Mouse (Mus musculus) hindbrain, embryonic 15.5 days (tissue): ENCODE measurements around the gene Mindy4. TPM values are rescaled to one million over a fixed set of nuclear protein-coding genes. Genes with fewer than 3 reads are reported as not detected.
A peak's percentile ranks its signal among the peaks of the same experiment; 100 is the strongest.
"Not testable (repeated sequence)": the region's sequence is repeated elsewhere in the genome, so short reads cannot be mapped to it uniquely, and the experiment has no call there.

Experiments
- ATAC-seq: fragments of 200-750 bp; cut with Nextera tagmentation; 2 replicates; pipeline ENCODE4 v1.8.0; 2017; ENCODE audit warnings: low read depth, moderate number of reproducible peaks, moderate TSS enrichment; ENCODE audit not compliant: low FRiP score
- H3K27ac ChIP-seq: fragments of 300-500 bp; sonication (generic); replicated peaks from 2 replicates; pipeline ENCODE4 v1.5.1; 2015; ENCODE audit warnings: mild to moderate bottlenecking, inconsistent platforms
- H3K27me3 ChIP-seq: fragments of 300-500 bp; sonication (generic); 2 replicates; pipeline ENCODE4 v1.6.1; 2015; ENCODE audit warnings: control low read depth, inconsistent platforms
- H3K36me3 ChIP-seq: fragments of 300-500 bp; sonication (generic); 2 replicates; pipeline ENCODE4 v1.6.1; 2015; ENCODE audit warnings: control low read depth, inconsistent platforms
- H3K4me1 ChIP-seq: fragments of 300-500 bp; sonication (generic); replicated peaks from 2 replicates; pipeline ENCODE4 v1.6.1; 2015; ENCODE audit warnings: control low read depth, inconsistent platforms
- H3K4me2 ChIP-seq: fragments of 300-500 bp; sonication (generic); 2 replicates; pipeline ENCODE4 v1.6.1; 2015; ENCODE audit warnings: moderate library complexity, mild to moderate bottlenecking, inconsistent platforms
- H3K4me3 ChIP-seq: fragments of 300-500 bp; sonication (generic); 2 replicates; pipeline ENCODE4 v1.5.1; 2015; ENCODE audit warnings: mild to moderate bottlenecking, inconsistent platforms
- H3K9ac ChIP-seq: fragments of 300-500 bp; sonication (generic); 2 replicates; pipeline ENCODE4 v1.6.1; 2015; ENCODE audit warnings: inconsistent platforms
- H3K9me3 ChIP-seq: fragments of 300-500 bp; sonication (generic); 2 replicates; pipeline ENCODE4 v1.6.1; 2016; ENCODE audit warnings: control low read depth, inconsistent platforms
- WGBS: fragments of 180-500 bp; shearing (Covaris S2); methylation state at CpG from one replicate; pipeline ENCODE4 v1.1.7; 2015; 5-methylcytosine and 5-hydroxymethylcytosine counted together
- polyA plus RNA-seq: library from polyadenylated mRNA; unstranded; fragments of >200 nt; fragmentation: Nextera tagmentation; extraction: Ambion mirVana; gene quantifications from 2 replicates; pipeline ENCODE4 v1.2.1, GENCODE M21; 2015

The Mindy4 gene
- polyA plus RNA-seq, 1 experiment from 2014 or later = 11.1 TPM

DNA sequence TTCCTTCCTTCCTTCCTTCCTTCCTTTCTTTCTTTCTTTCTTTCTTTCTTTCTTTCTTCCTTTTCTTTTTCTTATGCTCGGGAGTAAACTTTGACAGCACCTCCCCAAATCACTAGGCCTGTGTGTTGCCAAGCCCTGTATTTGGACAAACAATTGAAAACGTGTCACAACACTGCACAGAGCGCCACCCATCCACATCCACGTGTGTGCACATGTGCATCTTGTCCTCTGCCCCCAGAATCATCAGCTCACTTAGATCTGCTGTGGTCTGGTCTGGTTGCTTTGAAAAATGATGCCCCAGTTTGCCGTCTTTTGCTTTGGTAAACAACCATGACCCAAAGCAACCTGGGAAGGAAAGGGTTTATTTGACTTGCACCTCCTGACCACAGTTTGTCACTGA lies 27.3 kb upstream of the Mindy4 start:
- Histone ChIP-seq H3K27me3 (peaks cover 16% of the 10 kb centered on the region; the same call in 1 of the 2 replicates), H3K4me3 (no peak overlapping the region), H3K9ac (no peak overlapping the region), H3K4me2 (no peak overlapping the region), H3K9me3 (no peaks in the 10 kb centered on the region), H3K4me1 (no peaks in the 10 kb centered on the region), H3K27ac (no peak overlapping the region), H3K36me3 (no peaks in the 10 kb centered on the region)
- no peak for ATAC-seq
- WGBS = 65% methylated on average over 5 of the region's 5 CpGs

DNA sequence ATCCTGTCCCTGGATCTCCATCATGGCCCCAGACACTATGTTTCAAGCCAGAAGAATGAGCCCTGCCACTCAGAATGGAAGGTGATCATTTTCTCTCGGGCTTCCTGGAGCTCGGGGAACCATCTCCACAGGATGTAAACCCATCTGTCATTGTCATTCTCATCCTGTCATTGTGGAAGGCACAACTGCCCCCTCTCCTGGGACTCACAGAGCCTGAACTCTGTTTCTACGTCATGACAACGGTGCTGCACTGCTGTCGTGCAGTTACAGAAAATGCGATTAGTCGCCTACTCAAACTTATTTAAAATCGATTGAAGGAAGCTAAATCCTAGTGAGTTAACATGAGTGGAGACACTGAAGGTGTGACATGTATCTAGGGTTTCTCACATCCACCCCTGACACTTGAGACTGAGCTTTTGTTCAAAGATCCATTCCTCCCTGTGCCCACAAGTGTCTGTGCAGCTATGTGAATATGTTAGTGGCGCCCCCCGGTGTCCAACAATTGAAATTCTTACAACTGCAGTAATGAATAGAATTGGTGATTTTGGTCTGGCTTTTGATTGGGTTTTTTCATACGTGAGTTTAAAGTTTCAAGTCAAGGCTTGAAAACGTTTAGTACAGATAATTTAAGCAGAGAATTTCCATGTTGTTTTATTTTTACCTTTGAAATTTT lies 26.0 kb upstream of the Mindy4 start:
- H3K27ac ChIP-seq = no peak overlapping the region
- 28% methylated on average over 12 of the region's 12 CpGs for WGBS
- peaks cover 11% of the 10 kb centered on the region; the same call in 1 of the 2 replicates for H3K27me3 ChIP-seq
- no peak overlapping the region for H3K4me3 ChIP-seq
- no peak overlapping the region for H3K9ac ChIP-seq
- no peaks in the 10 kb centered on the region for H3K4me1 ChIP-seq
- no peaks in the 10 kb centered on the region for H3K36me3 ChIP-seq
- no peak for ATAC-seq
- no peaks in the 10 kb centered on the region for H3K9me3 ChIP-seq
- no peak overlapping the region for H3K4me2 ChIP-seq

DNA sequence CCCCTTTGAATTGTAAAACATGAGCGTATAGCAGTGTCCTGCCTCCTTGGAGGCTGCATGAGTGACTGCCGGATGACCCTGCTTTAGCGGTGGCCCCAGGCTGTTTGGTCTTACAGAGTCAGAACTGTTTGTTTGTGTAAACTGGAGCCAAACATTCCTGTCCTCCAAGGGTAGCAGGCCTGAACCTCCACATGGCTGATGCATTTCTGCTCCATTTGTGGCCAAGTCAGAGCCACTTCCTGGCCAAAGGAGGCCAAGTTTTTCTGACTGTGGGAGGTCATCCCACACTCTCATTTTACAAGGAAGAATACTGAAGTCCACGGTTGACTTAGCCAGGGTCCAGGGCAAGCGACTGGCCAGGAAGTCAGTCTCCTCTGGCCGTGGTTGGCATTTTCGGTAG lies 23.6 kb upstream of the Mindy4 start:
- Histone ChIP-seq H3K4me2 (no peak overlapping the region), H3K27ac (no peak overlapping the region), H3K9me3 (no peaks in the 10 kb centered on the region), H3K4me1 (no peaks in the 10 kb centered on the region), H3K36me3 (no peaks in the 10 kb centered on the region), H3K27me3 (0 out of 2 replicates have a peak, but pooled peaks cover 4% of the 10 kb centered on the region), H3K9ac (no peak overlapping the region), H3K4me3 (no peak overlapping the region)
- ATAC-seq = no peak
- WGBS = 82% methylated on average over 7 of the region's 7 CpGs

DNA sequence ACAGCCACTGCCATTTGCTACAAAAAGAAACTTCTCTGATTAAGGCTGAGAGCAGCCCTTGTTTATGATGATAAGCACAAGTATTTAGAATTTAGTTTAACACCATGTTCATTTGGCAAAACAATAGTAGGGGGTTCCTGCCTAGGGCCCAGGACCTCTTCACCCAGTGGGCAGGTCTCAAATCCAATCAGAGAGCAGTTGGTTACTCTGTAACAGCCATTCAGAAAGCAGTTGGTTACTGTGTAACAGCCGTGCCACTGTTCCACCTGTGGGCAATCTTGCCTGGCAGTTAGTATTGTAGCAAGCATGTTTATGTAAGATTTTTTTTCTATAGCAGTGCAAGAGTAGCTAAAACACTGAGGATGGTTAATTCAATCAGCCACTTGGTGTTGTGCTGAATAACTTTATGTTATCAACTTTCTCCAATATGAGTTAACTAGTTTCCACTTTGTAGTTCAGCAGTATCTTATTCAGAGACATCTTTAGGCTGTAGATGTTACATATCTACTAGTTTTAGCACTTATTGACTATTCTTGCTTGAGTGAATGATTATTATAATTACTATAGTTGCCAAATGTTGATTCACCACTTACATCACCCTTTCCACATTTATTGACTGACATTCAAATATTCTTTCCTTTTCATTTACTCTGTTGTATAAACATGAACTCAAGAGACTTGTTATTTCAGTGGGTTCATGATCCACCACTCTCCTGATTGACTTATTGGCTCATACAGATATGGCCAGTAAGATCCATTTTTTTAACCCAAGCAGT lies 20.3 kb upstream of the Mindy4 start:
- Histone ChIP-seq H3K27ac (no peak overlapping the region), H3K9me3 (no peaks in the 10 kb centered on the region), H3K9ac (no peak overlapping the region), H3K4me2 (no peak overlapping the region), H3K27me3 (no peaks in the 10 kb centered on the region), H3K36me3 (no peaks in the 10 kb centered on the region), H3K4me1 (no peaks in the 10 kb centered on the region), H3K4me3 (no peak overlapping the region)
- WGBS = 87% methylated on average over 1 of the region's 1 CpGs
- no peak for ATAC-seq

DNA sequence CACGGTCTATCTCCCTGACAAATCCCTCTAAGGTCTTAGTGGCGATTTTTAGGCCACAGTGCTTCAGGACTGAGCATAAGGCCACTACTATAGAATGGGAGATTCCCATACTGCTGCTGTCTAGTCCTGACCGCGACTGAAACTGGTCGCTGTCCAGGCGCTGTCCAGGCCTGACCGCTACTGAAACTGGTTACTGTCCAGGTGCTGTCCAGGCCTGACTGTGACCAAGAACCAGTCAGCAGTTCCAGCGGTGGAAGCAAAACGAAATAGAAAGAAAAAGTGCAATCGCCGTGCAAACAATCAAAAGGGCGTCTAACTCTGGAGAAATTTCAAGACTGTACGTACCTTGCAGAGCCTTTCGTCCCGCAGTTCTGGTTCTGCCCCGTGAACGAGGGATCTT lies 15.4 kb upstream of the Mindy4 start:
- H3K4me2 ChIP-seq, H3K4me3 ChIP-seq, H3K36me3 ChIP-seq, ATAC-seq, H3K27ac ChIP-seq, H3K4me1 ChIP-seq, H3K27me3 ChIP-seq, H3K9me3 ChIP-seq, H3K9ac ChIP-seq: not testable (repeated sequence)
- WGBS = 96% methylated on average over 17 of the region's 17 CpGs

DNA sequence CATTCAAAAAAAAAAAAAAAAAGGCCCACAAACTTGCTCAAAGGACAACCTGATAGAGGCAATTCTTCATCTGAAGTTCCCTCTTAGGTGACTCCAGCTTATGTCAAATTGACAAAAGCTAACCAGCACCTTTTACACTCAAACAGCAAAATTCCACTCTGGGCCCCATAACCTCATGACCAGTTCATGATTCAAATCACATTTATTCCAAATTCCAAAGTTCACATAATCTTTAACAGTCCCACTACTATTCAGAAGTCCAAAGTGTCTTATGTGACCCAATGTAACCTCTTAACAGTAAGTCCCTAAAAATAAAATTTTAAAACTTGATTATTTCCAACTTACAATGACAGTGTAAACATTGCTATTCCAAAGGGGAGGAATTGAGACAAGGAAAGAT lies 13.8 kb upstream of the Mindy4 start:
- no peaks in the 10 kb centered on the region for H3K27me3 ChIP-seq
- ATAC-seq = no peak

DNA sequence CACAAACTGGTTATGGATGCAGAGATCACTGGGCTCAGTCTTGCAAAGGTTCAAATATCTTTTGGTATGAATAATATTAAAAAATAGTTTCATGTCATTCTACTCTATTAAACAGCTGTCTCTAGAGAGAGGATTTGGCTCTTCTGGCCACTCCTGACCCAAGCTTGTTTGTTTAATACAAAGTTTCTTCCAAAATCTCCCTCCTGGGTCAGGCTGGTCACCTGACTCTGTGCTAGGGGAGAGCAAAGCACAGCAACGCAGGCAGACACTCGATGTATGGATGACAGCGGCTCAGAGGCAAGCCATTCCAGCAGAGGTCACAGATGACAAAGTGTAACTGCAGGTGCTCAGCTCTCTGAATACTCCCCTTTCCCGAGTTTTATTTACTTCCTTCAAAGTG lies 11.6 kb upstream of the Mindy4 start:
- Histone ChIP-seq H3K9ac (no peak overlapping the region), H3K4me1 (no peaks in the 10 kb centered on the region), H3K36me3 (no peaks in the 10 kb centered on the region), H3K27ac (no peak overlapping the region), H3K27me3 (no peaks in the 10 kb centered on the region), H3K4me3 (no peak overlapping the region), H3K4me2 (no peak overlapping the region), H3K9me3 (no peaks in the 10 kb centered on the region)
- ATAC-seq = no peak
- 73% methylated on average over 4 of the region's 4 CpGs for WGBS

More for the DNA sequence above, 13.8 kb upstream of the Mindy4 start:
- H3K4me1 ChIP-seq = no peaks in the 10 kb centered on the region
- H3K9me3 ChIP-seq = no peaks in the 10 kb centered on the region
- H3K36me3 ChIP-seq = no peaks in the 10 kb centered on the region
- H3K9ac ChIP-seq = no peak overlapping the region
- no peak overlapping the region for H3K4me3 ChIP-seq
- H3K4me2 ChIP-seq = no peak overlapping the region
- no peak overlapping the region for H3K27ac ChIP-seq

DNA sequence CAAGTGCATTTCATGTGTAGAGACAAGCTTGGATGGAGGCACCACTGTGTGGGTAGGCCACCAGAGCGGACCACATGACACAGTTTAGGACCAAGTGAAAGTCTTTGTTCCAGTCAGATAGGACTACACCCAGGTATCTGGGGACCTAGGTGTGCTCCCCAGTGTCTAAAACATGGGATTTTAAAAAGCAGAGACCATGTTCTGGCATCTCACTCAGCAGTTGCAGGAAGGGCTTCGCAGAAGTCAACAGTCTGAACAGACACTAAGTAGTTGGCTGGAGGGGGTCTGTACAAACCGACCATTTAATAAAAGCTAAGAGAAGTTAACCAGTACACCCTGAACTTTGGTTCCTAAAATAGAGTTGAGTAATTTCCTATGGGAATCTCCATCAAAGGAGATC lies 10.0 kb upstream of the Mindy4 start:
- H3K4me1 ChIP-seq = no peaks in the 10 kb centered on the region
- H3K4me2 ChIP-seq = no peak overlapping the region
- no peak for ATAC-seq
- no peak overlapping the region for H3K9ac ChIP-seq
- 92% methylated on average over 3 of the region's 3 CpGs for WGBS
- no peak overlapping the region for H3K4me3 ChIP-seq
- no peaks in the 10 kb centered on the region for H3K9me3 ChIP-seq
- no peaks in the 10 kb centered on the region for H3K36me3 ChIP-seq
- H3K27me3 ChIP-seq = no peaks in the 10 kb centered on the region
- H3K27ac ChIP-seq = no peak overlapping the region

DNA sequence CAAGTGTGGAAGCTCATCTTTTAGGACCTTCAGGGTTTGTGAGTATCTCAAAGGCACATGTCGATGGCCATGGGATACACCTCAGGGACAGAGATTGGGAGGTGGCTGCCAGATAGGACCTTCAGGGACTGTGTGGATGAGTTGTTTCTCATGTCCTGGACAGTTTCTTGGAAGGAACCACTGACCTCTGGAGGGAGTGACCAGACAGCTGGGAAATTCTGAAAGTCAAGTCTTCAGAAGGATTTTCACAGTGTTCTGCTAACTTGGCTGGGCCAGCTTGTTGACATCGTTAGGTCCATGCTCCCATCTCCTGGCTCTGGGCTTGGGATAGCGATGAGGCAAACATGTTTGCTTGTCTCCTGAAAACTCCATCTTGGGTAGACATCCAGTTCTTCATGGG lies 4.1 kb upstream of the Mindy4 start:
- ATAC-seq = no peak
- Histone ChIP-seq H3K4me2 (no peak overlapping the region), H3K4me3 (no peak overlapping the region), H3K4me1 (peaks cover 10% of the 10 kb centered on the region), H3K36me3 (no peaks in the 10 kb centered on the region), H3K9ac (no peak overlapping the region), H3K9me3 (no peaks in the 10 kb centered on the region), H3K27me3 (no peaks in the 10 kb centered on the region), H3K27ac (no peak overlapping the region)
- WGBS = 100% methylated on average over 3 of the region's 3 CpGs

DNA sequence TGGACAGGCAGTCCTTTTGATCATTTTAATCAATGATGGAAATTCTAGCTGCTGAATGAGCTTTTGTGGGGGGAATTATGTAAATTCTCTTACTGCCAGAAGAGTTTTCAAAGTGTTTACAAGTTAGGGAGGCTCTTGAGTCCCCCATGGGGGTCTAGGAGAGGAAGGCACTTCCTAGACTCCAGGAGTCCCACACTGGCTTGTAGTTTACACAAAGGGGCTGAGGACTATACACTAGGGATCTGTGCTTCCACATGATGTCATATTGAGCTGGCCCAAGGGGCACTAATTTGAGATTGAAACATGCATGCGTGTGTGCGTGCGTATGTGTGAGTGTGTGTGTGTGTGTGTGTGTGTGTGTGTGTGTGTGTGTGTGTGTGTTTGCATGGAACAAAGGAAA lies 748 bp downstream of the Mindy4 start:
- Histone ChIP-seq H3K4me1 (peaks cover 14% of the 10 kb centered on the region), H3K9me3 (no peaks in the 10 kb centered on the region), H3K27me3 (no peaks in the 10 kb centered on the region), H3K9ac (peak overlapping the region; percentile 46), H3K27ac (peak overlapping the region; percentile 88), H3K36me3 (no peaks in the 10 kb centered on the region), H3K4me2 (peak overlapping the region; percentile 72), H3K4me3 (peak overlapping the region; percentile 54)
- 81% methylated on average over 3 of the region's 3 CpGs for WGBS
- ATAC-seq = no peak; the same call in 1 of the 2 replicates

DNA sequence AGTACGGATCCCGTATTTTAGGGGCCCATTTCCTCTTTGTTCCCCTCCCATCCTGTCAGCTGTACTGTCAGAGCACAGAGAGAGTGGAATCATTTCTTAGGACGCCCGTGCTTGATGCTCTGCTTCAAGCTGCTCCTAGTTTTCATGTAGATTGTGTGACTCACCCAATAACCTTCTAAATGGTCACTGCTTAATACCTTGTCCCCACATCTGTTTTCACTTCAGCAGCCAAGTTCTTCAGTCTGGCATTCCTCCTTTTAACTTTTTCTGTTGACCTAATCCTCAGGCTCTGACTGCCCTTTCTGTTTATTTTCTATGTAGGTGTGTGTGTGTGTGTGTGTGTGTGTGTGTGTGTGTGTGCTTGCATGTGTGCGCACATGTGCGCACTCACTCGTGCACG lies 4.6 kb downstream of the Mindy4 start:
- Histone ChIP-seq H3K9ac (no peak overlapping the region), H3K27ac (no peak overlapping the region), H3K4me1 (peaks cover 12% of the 10 kb centered on the region), H3K36me3 (0 out of 2 replicates have a peak, but pooled peaks cover under 1% of the 10 kb centered on the region), H3K4me2 (no peak overlapping the region), H3K4me3 (no peak overlapping the region), H3K9me3 (no peaks in the 10 kb centered on the region), H3K27me3 (no peaks in the 10 kb centered on the region)
- 86% methylated on average over 8 of the region's 8 CpGs for whole genome bisulfite sequencing
- ATAC-seq = no peak

DNA sequence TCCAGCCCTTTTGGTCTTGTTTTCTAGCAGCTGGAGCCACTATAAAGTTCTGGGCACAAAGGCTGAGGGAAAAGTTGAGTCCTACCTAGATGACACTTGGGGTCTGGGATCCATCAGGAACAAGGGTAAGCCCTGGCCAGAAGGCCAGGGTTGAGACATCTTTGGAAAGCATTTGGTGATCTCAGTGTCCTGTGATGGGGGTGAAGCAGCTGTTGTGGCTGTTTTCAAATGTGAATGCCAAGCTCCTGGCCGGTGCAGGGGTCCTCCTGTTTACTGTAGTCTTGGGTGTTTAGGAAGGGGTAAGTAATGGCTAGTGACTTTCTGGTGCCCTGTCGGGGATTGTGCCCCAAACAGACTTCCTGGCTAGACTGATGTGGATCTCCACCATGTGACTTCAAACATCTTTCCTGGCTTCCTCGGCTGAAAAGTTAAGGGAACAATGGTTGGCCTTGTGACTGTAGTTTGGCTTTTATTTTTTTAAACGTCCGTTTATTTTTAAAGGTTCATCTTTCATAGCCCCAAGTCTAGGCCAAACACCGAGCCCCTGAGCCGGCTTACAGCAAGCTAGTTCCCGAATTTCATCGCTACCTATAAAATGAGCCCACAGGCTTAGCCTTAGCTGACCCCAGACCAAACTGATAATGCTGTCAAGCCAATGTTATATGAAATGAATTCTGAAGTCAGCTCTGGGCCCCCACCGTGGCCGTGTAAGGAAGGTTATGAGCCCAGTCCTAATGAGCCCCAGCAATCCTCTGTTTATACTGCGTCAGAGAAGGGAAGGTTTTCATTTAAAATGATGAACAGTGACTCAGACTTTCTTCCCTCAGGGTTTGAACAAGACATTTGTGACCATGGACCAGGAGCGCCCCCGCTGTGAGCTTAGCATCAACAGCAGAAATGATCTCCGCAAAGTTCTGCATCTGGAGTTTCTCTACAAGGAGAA lies 7.5 kb downstream of the Mindy4 start:
- H3K27me3 ChIP-seq = no peaks in the 10 kb centered on the region
- H3K4me1 ChIP-seq = no peaks in the 10 kb centered on the region
- no peak overlapping the region for H3K9ac ChIP-seq
- no peaks in the 10 kb centered on the region for H3K9me3 ChIP-seq
- no peak overlapping the region for H3K4me2 ChIP-seq
- H3K27ac ChIP-seq = no peak overlapping the region
- WGBS = 77% methylated on average over 15 of the region's 15 CpGs
- ATAC-seq = no peak
- H3K36me3 ChIP-seq = 0 out of 2 replicates have a peak, but pooled peaks cover 3% of the 10 kb centered on the region
- no peak overlapping the region for H3K4me3 ChIP-seq
